Mouse (Mus musculus) subcutaneous adipose tissue, adult 2 months (tissue): Measurements from ENCODE around the gene Klra2. TPM values are rescaled to one million over a fixed set of nuclear protein-coding genes. Genes with fewer than 3 reads are reported as not detected.

Experiments
- polyA plus RNA-seq: library from polyadenylated mRNA; depleted of rRNA; stranded (reverse); fragments of >200 nt; gene quantifications from 2 replicates; pipeline ENCODE4 v1.2.3, GENCODE M21; 2012; ENCODE audit warnings: low replicate concordance; rRNA removed

Klra2 gene
- polyA plus RNA-seq = 0.17 and 0.27 TPM in 2 replicates

GRCm38 (mm10) chr6:131247206-131247605 is at the start of gene Klra2:
Klra2 (minus strand) TSS chr6:131247362.

GRCm38 (mm10) chr6:131292991-131293788 is 46.0 kb upstream of the Klra2 start, which contains the start of gene Magohb:
Magohb (minus strand) TSS chr6:131293244.

Other genes with a start within 250 kb of the Klra2 start
- gene Magohb, start 45.9 kb upstream of the Klra2 start, polyA plus RNA-seq = 1.5 and 2.2 TPM in 2 replicates
- 0.20 and 3.0 TPM in 2 replicates for gene Styk1, start 106.2 kb upstream of the Klra2 start, polyA plus RNA-seq
- 79.2 and 91.5 TPM in 2 replicates for gene Ybx3, start 141.1 kb upstream of the Klra2 start, polyA plus RNA-seq
- gene 5430401F13Rik, start 239.0 kb upstream of the Klra2 start, polyA plus RNA-seq = not detected in 2 replicates
- gene Gm6619, start 239.0 kb upstream of the Klra2 start, polyA plus RNA-seq = not detected in 2 replicates